Mouse (Mus musculus) cerebellum, adult 11-12 months (tissue): ENCODE results near the gene Cxcl15.

Experiments used
- DNase-seq: peaks from one replicate; pipeline ENCODE4 v3.0.0; 2022

Cxcl15 gene

GRCm38 (mm10) chr5:90794195-90794625 is at the start of gene Cxcl15:
Gene Cxcl15 (plus strand): TSS chr5:90794534.
- no peak for DNase-seq

- no peak for DNase-seq
Observed at GRCm38 (mm10) chr5:90753934-90754333, 40.4 kb upstream of the Cxcl15 start.

- DNase-seq, result no peak
Observed at GRCm38 (mm10) chr5:90758020-90758605, 36.2 kb upstream of the Cxcl15 start.

GRCm38 (mm10) chr5:90759077-90760065 is 35.0 kb upstream of the Cxcl15 start, which contains the start of gene Cxcl5:
Gene Cxcl5 (plus strand): TSS chr5:90759360.
- no peak for DNase-seq

- DNase-seq, result no peak
Observed at GRCm38 (mm10) chr5:90760303-90760702, 34.0 kb upstream of the Cxcl15 start.

DNA sequence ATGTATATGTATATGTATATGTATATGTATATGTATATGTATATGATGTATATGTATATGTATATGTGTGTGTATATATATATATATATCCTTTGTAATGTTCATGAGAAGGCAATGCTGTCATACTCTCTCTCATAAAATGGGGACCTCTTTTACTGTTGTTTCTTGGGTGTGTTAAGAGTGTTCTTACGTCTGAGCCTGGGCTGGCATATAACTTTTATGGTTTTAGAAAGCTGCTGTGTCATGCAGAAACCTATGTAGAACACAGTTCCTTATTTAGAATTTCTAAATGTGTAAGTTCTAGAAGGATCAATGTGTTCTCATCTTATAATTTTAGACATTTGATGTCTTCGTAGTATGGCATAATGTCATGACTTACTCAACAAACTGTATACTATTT is 33.5 kb upstream of the Cxcl15 start:
- no peak for DNase-seq

GRCm38 (mm10) chr5:90761834-90762233 is 32.5 kb upstream of the Cxcl15 start:
- no peak for DNase-seq

DNA sequence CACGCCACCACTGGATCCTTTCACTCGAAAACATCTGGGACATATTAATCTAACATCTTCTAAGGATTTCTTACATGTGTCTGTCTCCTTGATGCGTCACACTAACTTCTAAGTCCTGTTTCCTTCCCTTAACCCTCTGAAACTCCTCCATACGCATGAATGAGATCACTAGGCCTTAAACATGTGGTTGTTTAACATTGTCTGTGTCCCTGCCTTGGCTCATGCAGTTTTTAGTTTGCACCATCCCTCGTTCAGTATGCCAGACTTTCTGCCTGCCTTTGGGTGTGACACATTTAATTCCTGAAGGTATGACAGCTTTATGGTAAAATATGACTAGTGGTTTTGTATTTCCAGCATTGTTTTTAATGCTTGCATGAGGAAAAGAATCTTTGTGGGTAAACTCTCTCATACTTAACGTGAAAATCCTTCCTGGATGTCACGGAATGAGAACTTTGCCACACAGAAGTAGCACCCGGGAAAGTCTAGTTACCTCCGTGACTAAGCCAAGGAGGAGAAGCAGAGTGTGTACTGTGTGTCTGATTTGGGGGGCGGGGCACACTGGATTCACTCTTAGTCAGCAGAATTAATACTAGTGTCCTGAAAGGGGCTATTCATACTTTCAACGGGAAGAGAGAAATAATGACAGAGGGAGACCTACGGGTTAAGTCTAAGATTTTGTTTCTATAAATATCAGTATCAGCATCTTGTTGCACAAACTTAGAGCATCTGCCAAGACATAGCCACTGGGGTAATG is 30.2 kb upstream of the Cxcl15 start:
- no peak for DNase-seq

DNA sequence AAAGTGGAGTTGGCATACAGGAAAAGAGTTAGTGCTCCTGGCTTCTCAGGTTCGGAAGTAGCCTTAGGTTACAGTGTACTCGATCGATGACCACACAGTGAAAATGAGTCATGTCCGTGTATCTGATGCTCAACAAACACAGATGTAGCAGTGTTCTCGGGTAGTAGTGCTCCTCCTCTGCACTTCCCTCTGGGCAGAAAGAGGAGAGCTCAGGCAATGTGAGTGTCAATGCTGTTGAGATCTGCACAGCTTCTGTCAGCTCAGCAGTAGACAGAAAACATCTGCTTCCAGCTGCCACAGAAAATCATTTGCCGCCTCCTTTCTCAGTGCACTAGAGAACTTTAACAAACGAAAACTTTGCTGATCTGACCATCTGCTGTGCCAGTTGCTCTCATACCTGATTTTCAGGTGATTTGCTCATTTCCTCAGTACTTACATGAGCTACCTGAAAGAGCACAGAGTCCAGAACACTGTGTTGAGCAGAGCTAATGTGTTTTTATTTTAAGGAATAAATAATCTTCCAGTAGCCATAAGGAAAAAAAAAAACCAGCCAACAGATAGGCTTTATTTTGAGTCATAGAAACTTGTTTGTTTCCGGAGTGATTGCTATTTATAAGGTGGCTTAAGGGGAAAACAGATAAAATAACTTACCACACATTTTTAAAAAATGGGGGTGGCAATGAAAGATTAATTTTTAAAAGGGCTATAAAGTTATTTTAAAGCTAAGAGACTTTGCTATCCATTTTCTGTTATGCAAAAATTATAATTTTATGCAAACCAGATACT is 28.3 kb upstream of the Cxcl15 start:
- DNase-seq, result no peak

- DNase-seq, result no peak
Observed at GRCm38 (mm10) chr5:90768218-90768617, 26.1 kb upstream of the Cxcl15 start, which contains the start of gene Ppbp. Gene Ppbp (plus strand): TSS chr5:90768518.

GRCm38 (mm10) chr5:90771369-90771768 is 23.0 kb upstream of the Cxcl15 start:
- DNase-seq, result no peak

GRCm38 (mm10) chr5:90771880-90772653 is 22.3 kb upstream of the Cxcl15 start, which contains the start of gene Pf4:
Gene Pf4 (plus strand): TSS chr5:90772435.
- no peak for DNase-seq

DNA sequence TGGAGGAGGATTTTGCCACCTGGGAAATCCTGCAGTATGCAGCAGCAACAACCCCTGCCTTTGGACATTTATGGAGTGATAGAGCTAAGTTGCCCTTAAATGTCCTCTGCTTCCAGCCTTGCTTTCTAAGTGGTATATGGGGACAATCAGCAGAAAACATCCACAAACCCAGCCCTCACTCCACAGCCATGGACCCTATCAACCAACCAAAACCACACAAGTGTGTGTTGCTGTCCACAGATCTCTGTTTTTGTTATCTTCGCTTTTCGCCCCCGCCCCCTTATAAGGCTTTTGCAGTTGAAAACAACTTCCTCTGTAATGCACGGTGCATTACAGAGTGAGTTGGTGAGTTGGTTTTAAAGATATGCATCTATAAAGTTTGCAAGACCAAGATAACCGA is 18.8 kb upstream of the Cxcl15 start:
- DNase-seq, result no peak

DNA sequence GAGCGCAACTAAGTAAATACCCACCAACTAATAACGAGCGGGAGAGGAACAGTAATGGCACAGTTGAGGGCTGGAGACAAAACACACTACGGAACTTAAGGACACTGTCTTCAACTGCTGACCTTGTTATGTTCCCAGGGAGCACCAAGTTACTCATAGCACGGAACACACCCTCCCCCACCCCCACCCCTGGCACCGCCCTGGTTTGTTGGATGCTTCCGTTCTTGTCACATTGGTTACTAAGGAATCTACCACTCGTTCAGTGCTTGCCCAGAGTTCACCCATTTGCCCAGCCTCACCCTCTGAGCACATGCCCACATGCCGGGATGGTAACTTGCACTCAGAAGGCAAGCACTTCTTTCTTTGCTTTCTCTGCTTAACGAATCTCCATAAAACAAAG is 16.7 kb upstream of the Cxcl15 start:
- no peak for DNase-seq

GRCm38 (mm10) chr5:90778856-90779255 is 15.5 kb upstream of the Cxcl15 start:
- DNase-seq, result no peak

DNA sequence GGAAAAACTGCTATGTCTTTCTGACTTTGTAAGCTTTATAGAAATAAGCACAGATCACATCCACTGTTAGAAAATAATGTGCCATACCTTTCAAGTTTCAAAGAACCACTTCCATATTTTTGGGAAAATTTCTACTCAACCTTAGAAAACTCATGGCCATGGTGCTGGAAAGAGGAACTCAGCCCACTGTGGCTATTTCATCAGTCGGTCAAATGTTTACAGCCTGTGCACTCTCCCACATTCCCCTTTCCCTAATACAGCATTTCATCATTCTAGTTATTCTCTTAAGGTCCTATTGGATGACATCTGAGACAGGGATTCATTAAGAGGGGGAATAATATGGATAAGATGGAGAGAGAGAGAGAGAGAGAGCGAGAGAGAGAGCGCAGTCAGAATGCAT is 10.6 kb upstream of the Cxcl15 start:
- DNase-seq, result no peak

GRCm38 (mm10) chr5:90785659-90786588 is 8.4 kb upstream of the Cxcl15 start, which contains the start of gene Cxcl3:
Gene Cxcl3 (plus strand): TSS chr5:90786103.
- no peak for DNase-seq

GRCm38 (mm10) chr5:90788114-90788513 is 6.2 kb upstream of the Cxcl15 start:
- DNase-seq, result no peak

DNA sequence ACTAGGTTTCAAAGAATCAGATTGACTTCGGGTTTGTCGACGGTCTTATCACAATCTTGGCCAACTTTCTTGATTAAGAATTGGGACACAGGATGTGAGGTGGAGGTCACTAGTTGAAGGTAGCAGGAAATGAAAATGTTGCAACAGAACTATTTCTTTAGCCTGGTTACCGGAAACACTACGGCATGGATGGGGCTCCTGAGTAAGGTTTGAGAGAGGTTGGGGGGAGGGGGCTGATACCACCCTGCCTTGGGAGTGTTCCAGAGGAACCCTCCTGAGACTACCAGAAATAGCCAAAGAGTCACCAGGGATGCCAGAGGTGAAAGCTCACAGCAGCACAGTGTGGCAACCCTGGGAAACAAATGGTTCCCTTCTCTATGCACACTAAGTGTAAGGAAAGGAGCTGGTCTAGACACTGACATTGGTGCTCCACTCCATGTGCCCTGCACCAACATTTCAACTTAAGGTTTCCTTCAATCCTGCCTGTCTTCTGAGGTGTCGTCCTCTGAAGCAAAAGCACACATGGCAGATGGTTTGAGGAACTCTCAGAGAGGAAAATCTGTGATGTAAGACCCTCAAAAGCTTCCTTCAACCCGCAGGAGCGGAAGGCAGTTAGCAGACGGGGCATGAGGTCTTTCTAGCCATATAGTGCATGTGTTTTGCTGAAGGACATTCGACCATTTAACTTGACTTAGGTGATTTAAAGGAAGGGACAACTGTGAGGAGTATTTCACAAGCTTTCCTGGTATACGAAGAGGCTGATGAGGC is 4.8 kb upstream of the Cxcl15 start:
- DNase-seq, result no peak
